Mouse (Mus musculus): ENCODE results near the gene Haus5.

DNA sequence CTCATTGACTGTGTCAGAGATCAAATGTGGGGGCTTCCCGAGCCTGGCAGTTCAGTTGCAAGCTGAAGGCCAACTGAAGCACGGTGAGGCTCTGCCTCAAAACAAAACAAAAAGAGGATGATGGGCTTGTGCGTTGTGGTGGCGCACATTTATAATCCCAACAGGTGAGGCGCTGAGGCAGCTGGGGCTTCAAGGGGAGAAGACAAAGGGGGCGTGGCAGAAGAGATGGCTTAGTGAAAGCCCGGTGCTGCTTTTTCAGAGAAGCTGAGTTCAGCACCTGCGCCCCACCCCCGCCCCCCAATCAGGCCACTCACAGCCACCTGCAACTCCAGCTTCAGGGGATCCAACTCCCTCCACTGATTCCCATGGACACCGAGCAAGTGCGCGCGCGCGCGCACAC is 56.3 kb downstream of the Haus5 start:
- TF ChIP-seq POLR2A (IDR thresholded peaks at IDR 0.05; ENCODE audit: borderline replicate concordance, control insufficient read depth, low read depth, low read length) (no peak), CTCF (IDR thresholded peaks at IDR 0.05; ENCODE audit: control insufficient read depth, insufficient read depth, low read length) (no peak)

Data from bone marrow, adult 2 months (tissue).